Mouse (Mus musculus) G1E (cell line): ENCODE measurements around the gene Odf4.
"Not testable (repeated sequence)": the region's sequence is repeated elsewhere in the genome, so short reads cannot be mapped to it uniquely, and the experiment has no call there.

Experiments
- CTCF ChIP-seq: IDR thresholded peaks from 2 replicates; pipeline ENCODE4 v1.5.1; 2012; ENCODE audit warnings: low read depth, low read length, inconsistent platforms, mixed read lengths
- GATA1 ChIP-seq: IDR thresholded peaks from 2 replicates; pipeline ENCODE4 v1.6.1; 2012; ENCODE audit warnings: borderline replicate concordance, low read length, inconsistent platforms, mixed read lengths
- POLR2AphosphoS5 ChIP-seq: IDR thresholded peaks from 2 replicates; pipeline ENCODE4 v1.6.1; 2012; ENCODE audit warnings: low read depth, low read length, inconsistent platforms; ENCODE audit not compliant: insufficient replicate concordance
- TAL1 ChIP-seq: conservative IDR thresholded peaks from 2 replicates; pipeline ENCODE4 v1.6.1; 2012; ENCODE audit warnings: low read depth, low read length, inconsistent platforms, mixed read lengths

GRCm38 (mm10) chr11:68973250-68974058 lies 46.6 kb upstream of the Odf4 start:
- not testable (repeated sequence) for TF ChIP-seq CTCF, POLR2AphosphoS5, TAL1, GATA1
